Mouse (Mus musculus) hindbrain, postnatal 0 days (tissue): ENCODE measurements at regions not wholly inside any gene's neighbourhood (a gene's known extent, or its start where the extent isn't known, plus 50 kb on each side); places are given as distances from the start of the nearest gene placed in this dataset.
A peak's percentile ranks its signal among the peaks of the same experiment; 100 is the strongest.

Experiments
- ATAC-seq: fragments of 200-750 bp; cut with Nextera tagmentation; 2 replicates; pipeline ENCODE4 v1.8.0; 2017; ENCODE audit warnings: mild to moderate bottlenecking, moderate TSS enrichment, moderate library complexity
- DNase-seq: peaks from one replicate; pipeline ENCODE4 v3.0.0-alpha.2; 2015; ENCODE audit warnings: low spot score
- H3K27ac ChIP-seq: fragments of 300-500 bp; sonication (generic); 2 replicates; pipeline ENCODE4 v1.5.1; 2014; ENCODE audit warnings: mild to moderate bottlenecking
- H3K27me3 ChIP-seq: fragments of 300-500 bp; sonication (generic); 2 replicates; pipeline ENCODE4 v1.6.1; 2014; ENCODE audit warnings: low read length, mixed read lengths; ENCODE audit not compliant: insufficient read depth
- H3K36me3 ChIP-seq: fragments of 300-500 bp; sonication (generic); 2 replicates; pipeline ENCODE4 v1.6.1; 2014; ENCODE audit warnings: low read length, mixed read lengths; ENCODE audit not compliant: insufficient read depth
- H3K4me1 ChIP-seq: fragments of 300-500 bp; sonication (generic); 2 replicates; pipeline ENCODE4 v1.6.1; 2014; ENCODE audit warnings: antibody characterized with exemption, low read length, mixed read lengths; ENCODE audit not compliant: insufficient read depth
- H3K4me2 ChIP-seq: fragments of 300-500 bp; sonication (generic); 2 replicates; pipeline ENCODE4 v1.6.1; 2014; ENCODE audit warnings: low read depth, mild to moderate bottlenecking, low read length, moderate library complexity, mixed read lengths
- H3K4me3 ChIP-seq: fragments of 300-500 bp; sonication (generic); 2 replicates; pipeline ENCODE4 v1.5.1; 2014; ENCODE audit warnings: low read length
- H3K9ac ChIP-seq: fragments of 300-500 bp; sonication (generic); replicated peaks from 2 replicates; pipeline ENCODE4 v1.6.1; 2014; ENCODE audit warnings: mild to moderate bottlenecking, low read length, moderate library complexity, mixed read lengths
- H3K9me3 ChIP-seq: fragments of 300-500 bp; sonication (generic); 2 replicates; pipeline ENCODE4 v1.6.1; 2016; ENCODE audit warnings: low read length, mixed read lengths
- CTCF ChIP-seq: IDR thresholded peaks from 2 replicates; pipeline ENCODE4 v1.5.1; 2016; ENCODE audit warnings: antibody characterized with exemption, control low read depth, low read depth
- WGBS: fragments of 180-500 bp; shearing (Covaris S2); extraction: QIAGEN DNeasy Blood & Tissue Kit; methylation state at CpG from one replicate; pipeline ENCODE4 v1.1.7; 2014; 5-methylcytosine and 5-hydroxymethylcytosine counted together

DNA sequence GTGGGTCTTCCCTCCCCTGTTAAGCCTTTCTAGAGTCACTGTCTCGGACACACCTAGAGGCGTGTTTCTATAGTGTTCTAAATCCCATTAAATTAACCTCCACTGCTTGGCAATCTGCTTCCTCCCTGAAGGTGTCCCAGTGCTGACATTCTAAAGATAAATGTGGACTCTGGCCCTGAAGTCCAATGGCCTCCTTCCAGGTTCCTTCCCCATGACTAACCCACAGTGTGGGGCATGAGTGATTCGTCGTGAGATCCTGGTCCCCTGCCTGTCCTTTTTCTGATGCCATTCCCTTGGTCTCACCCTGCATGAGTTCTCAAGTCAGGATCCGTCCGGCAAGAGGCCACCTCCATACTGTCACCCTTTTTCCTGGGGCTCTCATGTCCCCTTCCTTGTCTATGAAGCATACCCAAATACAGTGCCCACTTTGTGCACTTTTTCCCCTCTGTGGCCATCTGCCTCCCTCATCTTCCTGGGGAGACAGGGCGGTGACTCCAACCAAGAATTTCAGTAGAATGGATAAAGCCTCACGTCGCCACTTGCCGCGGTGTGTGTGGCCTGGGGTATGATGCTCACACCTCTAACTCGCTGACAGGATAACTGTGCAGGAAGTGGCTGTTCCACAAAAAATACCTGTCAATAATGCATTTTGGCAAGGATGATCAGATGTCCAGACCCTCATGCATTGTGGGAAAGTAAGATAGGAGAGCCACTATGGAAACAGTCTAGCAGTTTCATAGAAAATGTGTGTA is 152.9 kb downstream of the Gm9376 start:
- no peak for TF ChIP-seq CTCF
- DNase-seq (no peak), ATAC-seq (no peak)
- Histone ChIP-seq H3K9ac (no peak overlapping the region), H3K9me3 (0 out of 2 replicates have a peak, but pooled peaks cover 2% of the 10 kb centered on the region), H3K4me3 (no peak overlapping the region), H3K4me1 (peaks cover 4% of the 10 kb centered on the region; the same call in 1 of the 2 replicates), H3K27me3 (no peaks in the 10 kb centered on the region), H3K27ac (no peak overlapping the region), H3K4me2 (no peak overlapping the region), H3K36me3 (no peaks in the 10 kb centered on the region)
- 90% methylated on average over 12 of the region's 12 CpGs for WGBS

DNA sequence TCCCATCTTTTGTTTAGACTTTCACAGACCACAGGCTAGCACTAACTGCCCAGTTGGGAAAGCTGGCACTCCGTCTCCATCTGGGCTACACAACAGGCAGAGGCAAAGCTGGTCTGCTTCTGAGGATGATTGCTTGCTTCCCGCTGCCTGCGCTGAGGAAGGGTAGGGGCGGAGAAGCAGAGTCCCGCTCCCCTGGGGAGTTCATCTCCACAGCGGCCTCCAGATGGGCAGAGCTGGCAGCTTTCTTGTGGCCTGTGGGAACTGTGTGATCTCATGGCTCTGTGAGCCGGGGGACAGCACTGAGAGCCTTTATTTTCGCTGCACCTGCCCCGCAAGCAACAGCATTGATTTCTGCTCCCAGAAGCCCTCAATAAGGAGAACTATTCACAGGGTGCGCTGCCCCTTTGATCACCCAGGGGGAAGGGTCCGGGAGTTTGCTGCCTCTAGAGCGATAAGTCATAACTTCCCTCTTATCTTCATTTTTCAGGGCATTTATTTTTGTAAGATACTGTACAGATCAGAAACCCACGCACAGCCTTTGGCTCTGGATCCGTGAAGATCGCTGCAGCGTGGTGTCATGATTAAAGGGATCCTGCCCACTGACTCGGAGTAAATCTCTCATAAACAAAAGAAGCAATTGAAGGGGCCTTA is 155.7 kb downstream of the Gm9376 start:
- no peaks in the 10 kb centered on the region for H3K27me3 ChIP-seq
- H3K4me3 ChIP-seq, result peak overlapping the region; percentile 32
- H3K4me1 ChIP-seq, result peaks cover 4% of the 10 kb centered on the region; the same call in 1 of the 2 replicates
- ATAC-seq (peak; percentile 81), DNase-seq (peak; percentile 61)
- no peak for TF ChIP-seq CTCF
- 0 out of 2 replicates have a peak, but pooled peaks cover 2% of the 10 kb centered on the region for H3K9me3 ChIP-seq
- H3K27ac ChIP-seq, result peak overlapping the region; percentile 46; the same call in 1 of the 2 replicates
- H3K36me3 ChIP-seq, result no peaks in the 10 kb centered on the region
- peak overlapping the region; percentile 68 for H3K4me2 ChIP-seq
- H3K9ac ChIP-seq, result peak overlapping the region; percentile 49
- 3% methylated on average over 17 of the region's 17 CpGs for WGBS

DNA sequence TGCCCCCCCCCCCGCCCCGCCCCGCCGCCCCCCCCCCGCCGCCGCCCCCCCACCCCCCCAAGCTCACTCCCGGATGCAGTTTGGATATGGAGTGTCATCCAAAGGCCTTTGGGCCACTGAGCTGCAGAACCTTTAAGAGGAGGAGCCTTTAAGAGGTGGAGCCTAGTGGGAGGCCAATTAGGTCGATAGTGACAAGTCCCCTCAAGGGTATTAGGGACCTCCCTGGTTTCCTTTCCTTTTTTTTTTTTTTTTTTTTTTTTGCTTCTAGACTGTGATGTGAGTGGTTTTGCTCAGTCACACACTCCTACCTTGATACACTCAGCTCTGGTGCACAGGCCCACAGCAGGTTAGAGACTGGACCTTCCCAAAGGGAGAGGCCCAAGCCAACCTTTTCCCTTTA is 156.5 kb downstream of the Gm9376 start:
- no peak overlapping the region for H3K27ac ChIP-seq
- peaks cover 4% of the 10 kb centered on the region; the same call in 1 of the 2 replicates for H3K4me1 ChIP-seq
- no peaks in the 10 kb centered on the region for H3K36me3 ChIP-seq
- no peak for TF ChIP-seq CTCF
- no peak overlapping the region for H3K4me3 ChIP-seq
- H3K4me2 ChIP-seq, result no peak overlapping the region
- 0 out of 2 replicates have a peak, but pooled peaks cover 2% of the 10 kb centered on the region for H3K9me3 ChIP-seq
- DNase-seq, result peak; percentile 22
- no peak for ATAC-seq
- WGBS, result 10% methylated on average over 4 of the region's 9 CpGs
- H3K9ac ChIP-seq, result no peak overlapping the region
- H3K27me3 ChIP-seq, result no peaks in the 10 kb centered on the region

DNA sequence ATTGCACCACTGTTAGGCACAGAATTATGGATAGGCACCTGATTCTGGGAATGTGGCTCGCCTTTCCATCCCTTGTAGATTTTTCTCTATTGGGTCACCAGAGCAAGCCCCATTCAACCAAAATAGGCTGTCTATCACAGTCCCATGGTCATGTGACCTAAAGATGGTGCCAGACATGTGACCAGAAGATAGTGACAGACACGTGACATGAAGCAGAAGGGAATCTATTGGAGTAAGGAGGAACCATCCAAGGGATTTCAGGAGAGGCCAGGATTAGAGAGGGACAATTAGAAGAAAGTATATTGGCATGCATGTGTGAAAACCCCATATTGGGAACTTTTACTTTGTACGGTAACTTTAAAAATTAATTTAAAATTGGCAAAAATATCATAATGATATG is 159.8 kb downstream of the Gm9376 start:
- TF ChIP-seq CTCF, result no peak
- WGBS, result 84% methylated on average over 3 of the region's 3 CpGs
- no peak for ATAC-seq

DNA sequence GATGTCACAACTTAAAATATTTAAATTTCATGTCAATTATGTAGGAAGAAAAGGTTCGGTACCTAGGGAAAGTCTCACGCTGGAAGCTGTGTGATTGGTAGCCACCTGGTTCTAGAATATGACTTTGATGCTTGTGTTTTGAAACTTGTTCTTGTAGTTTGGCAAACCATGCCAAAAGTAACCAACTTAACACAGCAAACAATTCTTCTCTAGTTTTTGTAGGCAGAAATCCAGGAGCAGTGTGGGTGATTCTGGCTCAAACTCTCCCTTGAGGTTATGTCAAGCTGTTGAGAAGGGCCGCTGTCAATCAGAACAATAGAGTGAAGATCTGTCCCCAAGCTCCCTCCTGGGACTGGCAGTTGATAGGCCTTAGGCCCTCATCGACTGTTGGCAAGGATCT is 163.5 kb downstream of the Gm9376 start:
- Histone ChIP-seq H3K9me3 (no peaks in the 10 kb centered on the region), H3K36me3 (no peaks in the 10 kb centered on the region), H3K27ac (no peak overlapping the region), H3K4me1 (no peaks in the 10 kb centered on the region), H3K9ac (no peak overlapping the region), H3K4me3 (no peak overlapping the region), H3K4me2 (no peak overlapping the region), H3K27me3 (peaks cover 13% of the 10 kb centered on the region)
- TF ChIP-seq CTCF, result no peak
- no peak for ATAC-seq
- DNase-seq, result no peak
- 81% methylated on average over 4 of the region's 4 CpGs for WGBS

More for the DNA sequence above, 159.8 kb downstream of the Gm9376 start:
- H3K9me3 ChIP-seq, result no peaks in the 10 kb centered on the region
- no peak for DNase-seq
- H3K36me3 ChIP-seq, result no peaks in the 10 kb centered on the region
- peaks cover 4% of the 10 kb centered on the region; the same call in 1 of the 2 replicates for H3K4me1 ChIP-seq
- H3K27ac ChIP-seq, result no peak overlapping the region
- no peak overlapping the region for H3K4me2 ChIP-seq
- no peak overlapping the region for H3K4me3 ChIP-seq
- no peak overlapping the region for H3K9ac ChIP-seq
- no peaks in the 10 kb centered on the region for H3K27me3 ChIP-seq

DNA sequence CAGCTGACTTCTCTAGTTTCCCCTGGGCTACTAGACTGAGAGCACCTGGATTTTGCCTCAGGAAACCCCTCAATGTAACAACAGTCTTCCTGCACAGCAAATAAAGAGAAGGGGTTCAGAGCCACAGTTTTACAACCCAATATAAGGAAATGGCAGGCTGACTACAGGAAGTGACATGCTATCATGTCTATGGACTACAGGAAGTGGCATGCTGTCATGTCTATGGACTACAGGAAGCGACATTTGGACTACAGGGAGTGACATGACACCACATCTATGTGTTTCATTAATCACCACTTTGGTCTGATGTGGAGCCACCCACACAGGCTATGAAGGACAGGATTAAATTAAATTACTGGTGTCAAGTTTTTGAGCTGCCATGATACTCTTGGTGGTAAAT is 164.0 kb downstream of the Gm9376 start:
- no peak for DNase-seq
- TF ChIP-seq CTCF, result no peak
- no peak overlapping the region for H3K9ac ChIP-seq
- ATAC-seq, result no peak
- peaks cover 13% of the 10 kb centered on the region for H3K27me3 ChIP-seq
- no peaks in the 10 kb centered on the region for H3K9me3 ChIP-seq
- H3K27ac ChIP-seq, result no peak overlapping the region
- WGBS, result 88% methylated on average over 1 of the region's 1 CpGs
- no peaks in the 10 kb centered on the region for H3K36me3 ChIP-seq
- H3K4me2 ChIP-seq, result no peak overlapping the region
- no peak overlapping the region for H3K4me3 ChIP-seq
- H3K4me1 ChIP-seq, result no peaks in the 10 kb centered on the region
